Mouse (Mus musculus) v-Abl transformed pro-B cells (cell line): ENCODE results near the gene Ndnf.

Experiments used
- in situ Hi-C, 2 experiments: fragments of 400-800 bp; cut with MboI; formaldehyde crosslinking; loops; one replicate each; pipeline ENCODE4 v1.15.1; 2025; ENCODE audit not compliant: unreplicated experiment in 2 of 2

The Ndnf gene

DNA sequence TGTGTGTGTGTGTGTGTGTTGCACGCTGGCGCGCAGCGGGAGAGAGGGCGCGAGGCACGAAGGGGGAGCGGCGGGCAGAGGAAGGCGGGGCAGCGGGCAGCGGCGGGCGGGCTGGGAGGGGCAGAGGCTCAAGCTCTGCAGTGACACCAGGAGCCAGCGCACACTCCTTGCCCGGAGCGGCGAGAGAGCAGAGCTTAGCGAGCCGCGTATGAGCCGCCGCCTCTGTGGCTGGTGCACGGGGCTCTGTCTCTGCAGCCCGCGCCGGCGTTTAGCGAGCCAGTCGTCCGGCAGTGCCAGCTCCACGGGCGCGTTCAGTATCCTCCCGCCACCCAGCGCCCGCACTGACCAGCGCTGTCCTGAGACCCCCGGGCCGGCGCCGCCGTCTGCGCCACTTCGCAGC lies at the start of gene Ndnf:
Gene Ndnf, plus strand, starts transcription at position 140 of the 400 bp plus-strand sequence.
- in situ Hi-C loops: no loop called here

DNA sequence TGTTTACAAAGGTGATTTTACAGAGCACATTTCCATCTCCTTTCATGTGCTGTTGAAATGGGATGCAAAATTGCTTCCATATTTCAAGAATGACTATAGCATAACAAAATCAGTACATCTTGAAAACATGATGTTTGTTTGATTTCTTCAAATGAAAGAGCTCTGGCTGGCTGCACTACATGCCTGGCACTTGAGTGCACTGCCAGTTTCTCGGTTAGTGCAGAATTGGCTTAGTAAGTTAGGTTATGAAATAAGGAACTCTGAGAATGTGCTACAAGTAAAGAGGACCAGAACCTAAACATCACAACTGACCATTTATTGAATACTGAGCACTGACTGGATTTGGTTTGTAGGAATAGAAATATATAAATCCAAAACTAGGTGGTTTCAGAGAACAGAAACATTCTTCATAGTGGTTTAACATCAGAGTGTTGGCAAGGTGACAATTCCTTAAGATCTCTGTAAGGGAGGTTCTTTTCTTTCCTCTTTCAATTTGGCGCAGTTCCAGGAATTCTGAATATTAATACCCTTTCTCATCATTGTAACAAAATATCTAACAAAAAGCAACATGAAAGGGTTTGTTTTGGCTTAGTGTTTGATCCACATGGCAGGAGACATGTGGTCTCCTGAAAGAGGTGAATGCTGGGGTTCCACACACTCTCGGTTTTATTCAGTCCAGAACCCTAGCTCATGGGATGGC lies 48.2 kb upstream of the Ndnf start:
- in situ Hi-C loops: no loop called here

- in situ Hi-C loops: no loop called here
These were observed 40.8 kb upstream of the Ndnf start for GRCm38 (mm10) chr6:65630578-65630977.

DNA sequence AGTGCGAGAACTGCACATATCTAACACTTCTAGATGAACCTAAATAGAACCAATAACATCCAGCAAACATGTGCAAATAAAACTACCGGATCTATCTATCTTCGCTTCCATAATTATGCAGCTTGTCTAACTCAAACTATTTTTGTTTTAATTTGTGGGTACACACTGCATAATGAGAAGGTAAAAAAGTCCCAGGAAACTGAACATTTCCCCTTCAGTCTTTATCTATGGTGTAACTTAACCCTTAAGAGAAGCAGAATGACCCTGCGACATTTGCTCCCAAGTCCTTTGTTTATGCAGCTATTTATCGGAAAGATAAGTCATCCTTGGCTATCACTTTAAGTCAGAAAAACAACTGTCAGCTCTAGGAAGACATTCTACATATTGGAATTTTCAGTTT lies 39.2 kb upstream of the Ndnf start:
- in situ Hi-C loops: no loop called here

- in situ Hi-C loops: loop anchor here in 1 of 2 experiments (10.0 kb wide), 1 partner anchor 128 kb away; no protein-coding TSS in a partner anchor
These were observed 29.0 kb upstream of the Ndnf start for GRCm38 (mm10) chr6:65642431-65642830.

- in situ Hi-C loops: loop anchor here in 1 of 2 experiments (10.0 kb wide), 1 partner anchor 129 kb away; no protein-coding TSS in a partner anchor
These were observed 27.3 kb upstream of the Ndnf start for GRCm38 (mm10) chr6:65644110-65644509.

DNA sequence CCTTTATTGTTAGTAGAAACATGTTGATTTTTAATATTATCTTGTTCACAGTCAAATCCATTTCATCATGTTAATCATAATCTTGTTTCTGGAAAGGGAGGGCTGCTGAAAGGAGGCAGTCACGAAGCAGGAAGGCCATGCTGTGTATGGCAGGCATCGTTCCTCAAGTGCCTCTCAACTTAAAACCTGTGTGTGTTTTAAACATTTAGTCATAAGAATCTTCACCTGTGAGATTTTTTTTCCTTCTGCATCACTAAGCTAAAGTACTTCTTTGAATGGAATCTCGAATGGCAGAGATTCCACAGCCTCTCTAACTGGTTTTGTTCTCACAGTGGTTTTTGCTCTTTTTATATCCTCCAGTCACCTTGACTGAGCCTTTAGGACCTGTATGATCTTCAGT lies 25.0 kb upstream of the Ndnf start:
- in situ Hi-C loops: loop anchor here (5.0 to 10.0 kb wide), 4 partner anchors 49 to 886 kb away; no protein-coding TSS in a partner anchor

GRCm38 (mm10) chr6:65647731-65648130 lies 23.7 kb upstream of the Ndnf start:
- in situ Hi-C loops: loop anchor here (5.0 to 10.0 kb wide), 4 partner anchors 50 to 885 kb away; no protein-coding TSS in a partner anchor

DNA sequence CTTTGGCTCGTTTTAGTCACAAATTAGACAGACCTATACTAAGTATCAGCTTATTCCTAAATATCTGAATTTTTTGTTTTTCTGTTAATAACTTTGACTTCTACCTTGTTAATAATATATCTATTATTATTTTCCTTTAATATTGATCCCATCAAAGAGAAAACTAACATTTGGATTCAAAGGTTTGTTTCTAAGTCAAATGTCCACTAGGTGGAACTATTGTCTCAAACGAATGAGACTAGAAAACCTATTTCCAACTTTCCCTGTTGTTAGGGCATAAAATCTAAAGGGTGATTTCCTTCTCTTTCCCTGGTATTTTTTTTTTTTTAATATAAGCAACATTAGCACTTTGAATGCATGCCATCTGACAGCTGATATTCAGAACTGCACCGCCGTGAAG lies 20.0 kb upstream of the Ndnf start:
- in situ Hi-C loops: loop anchor here in 1 of 2 experiments (5.0 kb wide), 1 partner anchor 816 kb away; no protein-coding TSS in a partner anchor

- in situ Hi-C loops: no loop called here
These were observed 10.1 kb upstream of the Ndnf start for GRCm38 (mm10) chr6:65661272-65661671.

- in situ Hi-C loops: no loop called here
These were observed 9.3 kb upstream of the Ndnf start for GRCm38 (mm10) chr6:65662050-65662449.

DNA sequence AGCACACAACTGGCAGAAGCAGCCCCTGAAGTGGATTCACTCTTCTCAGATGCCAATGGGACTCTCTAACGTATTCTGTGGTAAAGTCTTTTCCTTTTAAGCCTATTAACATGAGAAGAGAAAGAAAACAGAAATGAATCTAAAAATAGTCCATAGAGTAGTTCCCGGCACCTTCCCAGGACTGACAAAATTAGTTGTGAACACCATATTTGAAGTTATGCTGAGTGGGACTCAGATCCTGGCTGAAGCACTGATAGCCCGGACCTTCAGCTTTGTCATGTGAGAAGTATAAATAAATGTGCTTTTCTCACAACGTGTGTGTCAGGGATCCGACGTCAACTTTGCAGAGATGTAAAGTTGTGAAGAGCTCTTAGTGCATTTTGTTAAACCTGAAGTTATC lies 7.4 kb upstream of the Ndnf start:
- in situ Hi-C loops: no loop called here

- in situ Hi-C loops: no loop called here
These were observed 5.1 kb upstream of the Ndnf start for GRCm38 (mm10) chr6:65666295-65666694.

- in situ Hi-C loops: no loop called here
These were observed 1.4 kb upstream of the Ndnf start for GRCm38 (mm10) chr6:65669971-65670370.

DNA sequence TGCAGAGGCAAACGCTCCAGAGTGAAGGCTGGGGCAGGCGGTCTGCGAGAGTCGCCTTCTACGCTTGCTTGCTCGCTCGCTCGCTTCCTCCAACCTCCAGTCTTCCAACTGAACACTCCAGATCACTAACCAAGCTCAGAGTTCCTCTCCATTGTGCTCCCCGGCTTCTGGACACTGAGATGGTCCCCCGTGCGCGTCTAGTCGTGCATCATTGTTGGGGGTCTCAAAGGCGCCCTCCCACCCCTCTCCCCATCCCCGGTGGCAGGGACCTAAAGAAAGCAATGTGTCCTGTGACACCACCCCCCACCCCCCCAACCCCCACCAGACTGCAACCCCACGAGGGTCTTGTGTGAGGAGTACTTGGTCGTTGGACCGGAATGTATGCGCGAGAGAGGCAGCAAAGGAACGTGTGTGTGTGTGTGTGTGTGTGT lies 394 bp upstream of the Ndnf start:
- in situ Hi-C loops: no loop called here

DNA sequence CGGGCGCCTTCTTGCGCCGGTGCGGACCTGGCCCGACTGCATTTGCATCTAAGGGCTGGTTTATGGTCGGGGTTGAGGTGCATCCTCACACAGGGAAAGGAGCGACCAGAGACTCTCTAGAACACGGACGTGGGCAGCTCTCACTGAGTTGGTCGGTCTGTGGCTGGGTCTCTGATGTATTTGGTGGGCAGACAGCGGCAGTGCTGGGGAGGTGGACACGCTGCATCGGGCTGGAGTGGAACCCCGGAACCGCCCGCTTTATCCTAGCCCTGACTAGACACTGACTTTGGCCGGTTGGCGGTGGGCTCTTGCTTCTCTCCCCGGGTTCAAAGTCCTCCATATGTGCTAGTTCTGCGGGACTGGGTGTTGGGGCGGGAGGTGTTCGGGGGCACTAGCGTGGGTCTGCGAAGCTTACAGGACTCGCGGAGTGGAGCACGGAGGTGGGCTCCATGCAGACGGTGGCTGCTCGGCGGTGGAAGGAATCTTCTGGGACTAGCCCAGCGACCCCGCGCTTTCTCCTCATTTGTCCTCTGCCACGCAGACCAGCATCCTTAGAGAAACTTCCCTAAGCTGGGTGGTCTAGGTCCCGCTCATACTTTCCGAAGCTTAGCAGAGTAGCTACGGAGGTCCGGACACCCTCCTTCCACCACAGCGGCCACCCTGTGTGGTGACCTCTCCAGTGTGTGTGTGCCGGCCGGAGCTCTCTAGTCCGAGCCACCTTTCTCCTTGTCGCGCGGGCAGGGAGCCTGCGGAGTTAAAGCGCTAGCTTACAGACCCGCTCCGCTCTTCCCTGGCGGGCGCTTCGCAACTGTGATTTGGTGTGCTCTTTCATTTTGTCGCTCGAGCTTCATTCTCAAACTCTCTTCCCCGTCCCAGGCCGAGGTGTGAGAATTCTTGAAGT lies 991 bp downstream of the Ndnf start:
- in situ Hi-C loops: no loop called here

DNA sequence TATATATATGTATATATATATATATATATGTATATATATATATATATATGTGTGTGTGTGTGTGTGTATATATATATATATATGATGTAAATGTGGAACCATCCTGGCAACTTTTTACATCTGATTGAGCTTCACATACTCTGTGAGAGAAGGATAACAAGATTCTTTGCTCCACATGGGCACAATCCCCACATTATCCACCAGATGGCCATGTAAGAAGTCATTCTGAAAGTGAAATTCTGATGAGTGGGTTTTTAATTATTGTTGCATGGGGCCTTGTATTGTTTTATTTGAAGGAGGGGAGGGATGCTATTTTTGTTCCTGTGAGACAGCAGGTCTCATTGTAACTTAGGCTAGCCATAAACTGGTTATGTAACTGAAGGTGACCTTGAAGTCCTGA lies 22.5 kb downstream of the Ndnf start:
- in situ Hi-C loops: no loop called here

- in situ Hi-C loops: no loop called here
These were observed 49.3 kb downstream of the Ndnf start for GRCm38 (mm10) chr6:65720676-65721075.

GRCm38 (mm10) chr6:65725677-65726076 lies 54.3 kb downstream of the Ndnf start:
- in situ Hi-C loops: no loop called here

DNA sequence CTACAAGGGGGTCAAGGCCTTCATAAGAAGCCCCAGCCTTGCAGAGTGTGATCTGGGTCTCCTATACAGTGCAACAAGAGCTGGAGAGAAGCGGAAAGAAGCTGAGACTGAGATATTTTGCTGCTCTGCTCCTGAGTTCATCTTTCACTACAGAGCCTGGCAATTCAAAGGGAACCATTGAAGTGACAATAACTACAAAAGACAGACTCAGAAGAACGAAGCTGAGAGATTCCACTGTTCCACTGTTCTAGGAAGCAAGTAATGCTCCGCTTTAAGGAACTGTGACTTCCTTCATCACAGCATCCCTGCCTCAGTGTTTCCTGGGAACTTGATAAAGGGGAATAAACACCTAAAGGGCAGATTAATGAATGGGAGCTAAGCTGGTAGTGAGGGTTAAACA lies 56.9 kb downstream of the Ndnf start:
- in situ Hi-C loops: no loop called here

GRCm38 (mm10) chr6:65739442-65739841 lies 68.1 kb downstream of the Ndnf start:
- in situ Hi-C loops: no loop called here
